Mouse (Mus musculus) cortical plate, adult 2 months (tissue): ENCODE data around the gene Glt28d2. TPM values are rescaled to one million over a fixed set of nuclear protein-coding genes. Genes with fewer than 3 reads are reported as not detected.
"Not testable (repeated sequence)": the region's sequence is repeated elsewhere in the genome, so short reads cannot be mapped to it uniquely, and the experiment has no call there.

Experiments used
- H3K27ac ChIP-seq: fragments of 200-500 bp; 2 replicates; pipeline ENCODE4 v1.5.1; 2012; ENCODE audit warnings: low read length, control low read depth, inconsistent platforms; ENCODE audit not compliant: insufficient read depth
- H3K4me1 ChIP-seq: fragments of 200-500 bp; 2 replicates; pipeline ENCODE4 v1.6.1; 2011; ENCODE audit warnings: low read length; ENCODE audit not compliant: control insufficient read depth, insufficient read depth
- H3K4me3 ChIP-seq: fragments of 200-500 bp; 2 replicates; pipeline ENCODE4 v1.5.1; 2011; ENCODE audit warnings: mild to moderate bottlenecking, low read length, control low read depth; ENCODE audit not compliant: insufficient read depth
- CTCF ChIP-seq: fragments of 200-500 bp; IDR thresholded peaks from 2 replicates; pipeline ENCODE4 v1.5.1; 2011; ENCODE audit warnings: mild to moderate bottlenecking, control low read depth, low read length; ENCODE audit not compliant: insufficient read depth; ENCODE audit errors: extremely low read depth
- POLR2A ChIP-seq: fragments of 200-500 bp; IDR thresholded peaks from 2 replicates; pipeline ENCODE4 v1.6.1; 2011; ENCODE audit warnings: mild to moderate bottlenecking, low read length, control low read depth; ENCODE audit not compliant: insufficient read depth; ENCODE audit errors: extremely low read depth
- polyA plus RNA-seq: library from polyadenylated mRNA; depleted of rRNA; stranded (reverse); fragments of >200 nt; gene quantifications from 2 replicates; pipeline ENCODE4 v1.2.3, GENCODE M21; 2012; rRNA removed

Gene Glt28d2
- 0.29 and 0.34 TPM in 2 replicates for polyA plus RNA-seq

DNA sequence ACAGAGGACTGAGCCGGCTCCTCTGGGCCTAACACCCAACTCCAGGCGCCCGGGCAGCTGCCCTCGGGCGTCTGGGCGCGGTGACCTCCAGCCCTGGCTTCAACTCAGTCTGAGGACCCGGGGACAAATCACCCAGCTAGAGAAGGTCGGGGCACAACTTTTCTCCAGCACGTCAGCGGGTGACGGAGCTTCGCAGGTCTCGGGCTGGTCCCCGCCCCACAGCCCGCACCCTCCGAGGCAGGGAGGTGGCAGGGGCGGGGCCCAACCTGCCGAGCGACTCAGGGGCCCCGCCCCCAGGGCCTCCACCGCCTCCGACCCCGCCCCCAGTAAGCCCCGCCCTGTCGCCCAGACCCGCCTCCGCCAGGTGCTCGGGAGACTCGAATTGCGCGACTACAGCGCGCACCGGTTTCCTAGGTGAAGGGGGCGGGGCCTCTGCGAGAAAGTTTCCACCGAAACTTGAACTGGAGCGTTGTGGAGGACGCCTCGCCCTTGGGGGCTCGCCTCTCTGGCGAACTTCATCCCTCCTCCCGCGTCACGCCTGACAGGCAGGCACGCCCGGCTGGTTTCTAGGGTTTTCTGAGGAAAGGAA lies at the start of gene Glt28d2, which contains the start of gene Gm37240:
Gene Glt28d2, minus strand, starts transcription at position 278 of the 589 bp plus-strand sequence.
Gene Gm37240, minus strand, starts transcription at position 280 of the 589 bp plus-strand sequence.
- Histone ChIP-seq H3K4me1 (no peaks in the 10 kb centered on the region), H3K4me3 (peak within 1 kb of the TSS; percentile 36), H3K27ac (no peak within 1 kb of the TSS)
- no peak for TF ChIP-seq CTCF
- no peak for TF ChIP-seq POLR2A

DNA sequence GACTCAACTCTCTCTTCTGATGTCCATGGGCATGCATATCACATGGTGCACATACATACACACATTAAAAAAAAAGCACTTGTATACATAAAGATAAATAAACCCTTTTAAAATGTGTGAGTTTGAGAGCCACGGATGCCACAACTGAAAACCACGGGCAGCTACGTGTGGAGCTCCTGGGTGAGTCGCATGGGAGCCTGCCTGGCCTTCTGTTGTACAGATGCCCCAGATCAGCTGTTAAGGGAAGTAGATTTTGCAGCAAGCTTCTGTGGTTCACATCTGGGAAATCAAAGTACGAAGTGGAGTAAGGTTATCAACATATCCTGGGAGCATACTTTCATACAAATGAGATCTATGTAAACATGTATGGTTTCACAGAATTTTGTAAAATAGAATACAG lies 46.3 kb upstream of the Glt28d2 start:
- Histone ChIP-seq H3K27ac (no peak overlapping the region), H3K4me3 (no peak overlapping the region), H3K4me1 (no peaks in the 10 kb centered on the region)
- no peak for TF ChIP-seq POLR2A

DNA sequence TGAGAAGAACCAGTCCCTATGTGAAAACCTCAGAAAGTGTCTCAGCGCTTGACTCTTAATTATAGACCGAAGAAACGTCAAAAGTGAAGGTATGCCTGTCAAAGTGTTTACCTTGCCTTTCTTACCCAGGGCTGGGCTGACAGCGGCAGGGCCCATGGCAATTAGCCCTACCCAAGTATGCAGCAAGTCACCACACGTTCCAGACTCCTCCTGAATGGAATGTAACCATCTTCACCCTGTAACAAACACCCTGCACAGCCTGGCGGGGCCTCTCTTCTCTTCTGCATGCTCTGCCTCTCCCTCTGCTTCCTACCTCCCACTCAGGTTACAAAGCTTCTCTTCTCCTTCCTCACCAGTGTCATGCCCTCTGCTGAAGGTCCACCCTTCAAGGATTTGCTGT lies 44.5 kb upstream of the Glt28d2 start:
- no peaks in the 10 kb centered on the region for H3K4me1 ChIP-seq
- TF ChIP-seq CTCF (no peak), POLR2A (no peak)
- no peak overlapping the region for H3K27ac ChIP-seq
- no peak overlapping the region for H3K4me3 ChIP-seq

DNA sequence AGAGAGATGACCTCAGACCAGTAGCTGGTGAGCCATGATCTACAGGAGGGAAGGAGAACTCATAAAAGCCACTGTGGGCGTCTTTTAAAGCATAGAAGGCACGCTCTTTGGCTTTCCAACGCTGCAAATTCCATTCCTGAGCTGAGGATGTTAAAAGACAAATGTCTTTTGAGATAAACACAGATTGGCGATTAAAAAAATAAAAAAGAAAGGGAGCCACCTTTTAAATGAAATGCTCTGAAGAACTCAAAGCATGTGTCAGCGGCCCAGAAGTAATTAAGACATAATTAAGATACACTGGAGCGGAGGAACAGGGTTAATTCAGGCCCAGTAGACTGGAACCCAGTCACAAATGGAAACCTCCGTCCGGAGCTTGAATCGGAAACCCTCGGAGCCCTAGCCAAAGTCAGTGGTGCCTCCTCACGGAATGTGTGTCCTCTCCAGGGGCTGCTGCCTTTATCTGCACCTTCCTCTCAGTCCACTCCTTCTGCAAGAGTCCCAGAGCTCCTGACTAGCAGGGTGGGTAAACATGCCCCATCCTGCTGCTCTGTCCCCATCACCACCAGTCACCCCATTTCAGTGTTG lies 43.4 kb upstream of the Glt28d2 start:
- no peak overlapping the region for H3K4me3 ChIP-seq
- no peak overlapping the region for H3K27ac ChIP-seq
- no peaks in the 10 kb centered on the region for H3K4me1 ChIP-seq
- TF ChIP-seq CTCF: no peak

DNA sequence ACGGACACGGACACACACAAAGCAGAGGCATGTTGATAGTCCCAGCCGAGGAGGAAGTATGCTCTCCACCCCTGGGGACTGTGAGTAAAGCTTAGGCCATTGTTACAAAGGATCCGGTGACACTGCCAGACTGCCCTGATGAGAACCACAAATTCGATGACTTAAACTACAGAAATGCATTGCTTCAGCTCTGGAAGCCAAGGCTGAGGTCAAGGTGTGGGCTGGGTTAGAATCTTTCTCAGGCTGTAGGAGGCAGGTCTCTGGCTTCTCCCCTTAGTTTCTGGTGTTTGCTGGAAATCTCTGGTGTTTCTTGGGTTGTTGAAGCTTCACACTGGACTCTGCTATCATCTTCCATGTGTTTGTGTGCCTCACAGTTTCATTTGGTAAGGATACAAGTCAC lies 42.4 kb upstream of the Glt28d2 start:
- Histone ChIP-seq H3K27ac (no peak overlapping the region), H3K4me3 (no peak overlapping the region), H3K4me1 (no peaks in the 10 kb centered on the region)
- TF ChIP-seq POLR2A (no peak), CTCF (no peak)

DNA sequence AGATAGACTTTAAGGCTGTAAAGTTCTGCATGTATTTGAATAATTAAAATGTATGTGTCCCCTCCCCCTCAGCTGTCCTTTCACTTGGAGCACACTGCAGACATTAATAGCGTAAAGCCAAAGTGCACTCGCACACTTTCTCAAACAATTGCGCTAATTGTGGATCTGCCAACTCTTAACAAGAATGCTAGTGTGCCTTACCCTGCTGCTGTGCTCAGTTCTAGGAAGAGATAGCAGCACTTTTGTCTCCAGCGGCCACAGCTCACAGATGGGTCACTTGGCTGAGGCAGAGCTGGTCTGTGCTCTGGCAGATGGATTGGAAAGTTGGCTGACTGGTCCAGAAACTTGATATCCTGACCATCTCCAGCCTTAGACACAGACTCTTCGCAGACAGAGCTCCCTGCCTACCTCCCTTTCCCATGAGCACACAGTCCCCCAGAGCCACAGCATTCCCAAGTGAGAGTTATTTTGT lies 40.9 kb upstream of the Glt28d2 start:
- Histone ChIP-seq H3K4me3 (no peak overlapping the region), H3K27ac (no peak overlapping the region), H3K4me1 (no peaks in the 10 kb centered on the region)
- no peak for TF ChIP-seq POLR2A
- TF ChIP-seq CTCF: no peak

DNA sequence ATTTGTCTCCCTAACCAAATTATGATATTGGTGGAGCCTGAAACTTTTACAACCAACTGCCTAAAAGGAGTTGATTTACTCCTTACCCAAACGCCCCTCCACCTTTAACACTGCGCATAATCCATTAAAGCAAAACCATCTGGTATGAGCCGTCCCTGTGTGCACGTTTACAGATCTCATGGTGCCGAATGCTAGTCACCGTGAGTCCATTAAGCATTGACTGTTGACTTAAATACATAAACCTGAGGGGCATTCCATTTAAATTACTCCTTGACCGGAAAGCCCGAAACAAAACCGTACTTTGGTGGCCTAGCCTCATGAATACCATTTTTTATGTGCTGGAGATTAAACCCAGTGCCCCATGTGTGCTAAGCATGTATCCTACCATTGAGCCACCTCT lies 40.0 kb upstream of the Glt28d2 start:
- H3K4me3 ChIP-seq: no peak overlapping the region
- no peaks in the 10 kb centered on the region for H3K4me1 ChIP-seq
- TF ChIP-seq CTCF: no peak
- TF ChIP-seq POLR2A: no peak
- H3K27ac ChIP-seq: no peak overlapping the region

DNA sequence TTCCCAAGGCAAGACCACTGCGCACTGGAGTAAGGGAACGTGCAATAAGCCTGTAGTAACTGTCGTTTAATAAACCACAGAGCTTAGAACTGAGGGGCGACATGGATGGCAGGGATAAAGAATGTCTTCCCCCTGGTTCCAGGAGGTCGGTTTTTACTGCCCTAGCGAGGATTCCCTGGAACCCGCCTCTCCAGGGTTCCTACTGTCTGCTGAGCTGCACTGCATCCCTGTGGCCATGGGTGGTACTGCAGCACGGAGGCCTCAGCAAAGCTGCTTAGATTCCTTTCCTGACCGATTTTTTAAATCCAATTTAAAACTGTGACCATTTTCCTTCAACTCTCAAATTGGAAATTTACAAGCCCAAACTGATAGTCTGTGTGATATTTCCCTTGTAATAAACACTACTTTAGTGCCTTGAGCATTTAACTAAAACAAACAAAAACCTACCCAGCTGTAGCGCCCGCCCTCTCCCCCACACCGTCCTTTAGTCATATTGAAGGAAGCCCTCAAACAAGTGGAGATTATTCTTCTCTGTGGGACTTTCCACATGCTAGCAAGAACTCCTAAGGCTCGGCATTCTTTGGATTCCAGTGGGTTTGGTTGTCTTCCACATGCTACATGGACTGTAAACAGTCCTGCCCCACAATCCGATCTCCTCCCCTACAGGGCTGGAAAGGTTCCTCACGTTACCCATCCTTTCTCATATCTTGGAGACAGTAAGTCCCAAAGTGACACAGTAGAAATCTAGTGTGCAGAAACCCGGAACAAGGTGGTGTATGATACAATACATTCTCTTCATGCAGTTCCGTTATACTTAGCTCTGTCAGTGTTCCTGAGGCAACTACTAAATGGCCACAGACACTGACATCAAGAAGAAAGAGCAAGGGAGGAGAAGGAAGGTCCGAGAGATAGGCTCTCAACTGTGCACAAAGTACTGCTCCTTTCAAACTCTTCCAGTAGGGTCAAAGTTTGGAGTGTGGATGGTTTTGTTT lies 36.9 kb upstream of the Glt28d2 start:
- no peak overlapping the region for H3K4me3 ChIP-seq
- no peaks in the 10 kb centered on the region for H3K4me1 ChIP-seq
- TF ChIP-seq CTCF: peak; percentile 96
- TF ChIP-seq POLR2A: no peak
- no peak overlapping the region for H3K27ac ChIP-seq

DNA sequence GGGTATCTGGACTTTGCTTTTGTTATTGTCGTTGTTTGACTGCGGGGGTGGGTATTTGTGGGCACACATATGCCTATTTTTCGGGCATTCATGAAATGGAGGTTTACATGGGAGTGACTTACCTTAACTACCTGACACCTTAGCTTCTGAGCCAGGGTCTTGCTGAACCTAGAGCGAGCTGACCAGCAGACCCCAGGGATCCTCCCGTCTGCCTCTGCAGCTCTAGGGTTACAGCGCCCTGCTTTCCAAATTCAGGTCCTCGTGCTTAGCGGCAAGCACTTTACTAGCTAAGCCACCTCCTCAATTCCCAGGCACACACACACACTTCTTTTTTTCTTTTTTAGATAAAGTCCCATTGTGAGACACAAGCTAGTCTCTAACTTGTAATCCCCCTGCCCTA lies 36.0 kb upstream of the Glt28d2 start:
- no peak overlapping the region for H3K27ac ChIP-seq

DNA sequence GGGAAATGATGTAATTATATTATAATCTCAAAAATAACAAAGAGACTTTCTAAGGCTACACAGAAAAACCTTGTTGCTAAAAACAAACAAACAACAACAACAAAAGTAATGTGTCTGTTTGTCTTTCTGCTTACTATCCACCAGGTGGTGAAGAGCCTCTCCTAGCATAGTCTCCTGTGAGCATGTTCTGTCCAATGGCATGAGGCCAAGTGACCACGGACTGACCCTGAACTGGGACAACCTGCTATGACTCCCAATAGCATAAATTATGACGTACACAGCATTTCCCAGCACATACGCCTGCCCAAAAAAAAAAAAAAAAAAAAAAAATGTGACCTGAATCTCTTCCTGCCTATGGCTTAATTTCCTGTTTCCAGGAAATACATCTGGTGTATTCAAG lies 35.0 kb upstream of the Glt28d2 start:
- Histone ChIP-seq H3K4me1 (no peaks in the 10 kb centered on the region), H3K27ac (no peak overlapping the region), H3K4me3 (no peak overlapping the region)
- TF ChIP-seq POLR2A: no peak

More for the DNA sequence above, 36.0 kb upstream of the Glt28d2 start:
- H3K4me1 ChIP-seq: no peaks in the 10 kb centered on the region
- TF ChIP-seq POLR2A (no peak), CTCF (no peak)
- no peak overlapping the region for H3K4me3 ChIP-seq

DNA sequence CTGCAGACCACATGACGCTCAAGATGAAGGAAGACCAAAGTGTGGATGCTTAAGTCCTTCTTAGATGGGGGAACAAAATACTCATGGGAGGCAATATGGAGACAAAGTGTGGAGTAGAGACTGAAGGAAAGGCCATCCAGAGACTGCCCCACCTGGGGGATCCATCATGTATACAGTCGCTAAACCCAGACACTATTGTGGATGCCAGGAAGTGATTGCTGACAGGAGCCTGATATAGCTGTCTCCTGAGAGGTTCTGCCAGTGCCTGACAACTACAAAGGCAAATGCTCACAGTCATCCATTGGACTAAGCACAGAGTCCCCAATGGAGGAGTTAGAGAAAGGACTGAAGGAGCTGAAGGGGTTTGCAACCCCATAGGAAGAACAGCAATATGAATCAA lies 33.4 kb upstream of the Glt28d2 start:
- H3K4me1 ChIP-seq, H3K27ac ChIP-seq, H3K4me3 ChIP-seq: not testable (repeated sequence)
